Mouse (Mus musculus) adrenal gland, adult (tissue): ENCODE results near the gene Cnih3.

ENCODE experiments used
- DNase-seq, 2 experiments: peaks; one replicate each; pipeline ENCODE4 v3.0.0; 2022 to 2023; ENCODE audit warnings: low spot score in 1 of 2; ENCODE audit not compliant: inconsistent age in 2 of 2

Cnih3 gene

DNA sequence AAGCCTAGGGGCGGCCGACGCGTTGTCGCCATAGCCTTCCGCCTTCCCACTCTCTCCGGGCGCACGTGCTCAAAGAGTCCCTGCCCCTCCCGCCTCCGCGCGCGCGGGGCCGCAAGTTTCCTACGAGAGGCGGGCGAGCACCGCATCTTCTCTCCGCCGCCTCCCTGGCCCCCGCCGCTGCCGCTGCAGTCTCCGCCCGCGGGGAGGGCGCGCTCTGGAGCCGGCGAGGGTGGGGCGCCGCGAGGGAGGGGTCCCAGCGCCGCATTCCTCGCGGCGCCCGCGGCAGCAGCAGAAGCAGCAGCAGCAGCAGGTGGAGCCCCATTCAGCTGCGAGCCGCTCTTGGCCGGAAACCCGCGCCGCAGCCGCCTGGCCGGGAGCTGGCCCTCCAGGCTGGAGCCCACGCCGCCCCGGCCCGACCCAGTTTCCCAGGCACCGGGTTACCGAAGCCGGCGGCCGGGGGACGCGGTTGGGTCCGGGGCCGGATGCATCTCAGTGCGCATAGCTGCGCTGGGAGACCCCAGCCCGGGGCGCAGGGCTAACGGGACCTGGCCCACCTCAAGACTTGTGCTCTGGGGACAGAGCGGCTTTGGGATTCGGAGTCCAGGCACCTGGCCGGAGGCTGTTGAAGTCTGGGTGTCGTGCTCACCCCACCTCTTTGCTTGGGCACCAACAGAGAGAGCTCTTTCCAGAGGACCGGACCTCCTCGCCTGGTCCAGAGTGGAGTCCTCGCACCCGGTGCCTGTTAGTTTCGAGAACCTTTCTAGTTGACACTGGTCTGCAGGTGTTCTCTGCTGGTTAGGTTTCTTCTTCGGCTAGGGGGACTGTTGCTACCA lies at the start of gene Cnih3:
TSS of gene Cnih3 (plus strand) at position 262 of the 833 bp plus-strand sequence.
- DNase-seq: peak; percentile 17 to 67

GRCm38 (mm10) chr1:181307981-181308380 lies 44.4 kb upstream of the Cnih3 start:
- peak; percentile 77 to 93 for DNase-seq

DNA sequence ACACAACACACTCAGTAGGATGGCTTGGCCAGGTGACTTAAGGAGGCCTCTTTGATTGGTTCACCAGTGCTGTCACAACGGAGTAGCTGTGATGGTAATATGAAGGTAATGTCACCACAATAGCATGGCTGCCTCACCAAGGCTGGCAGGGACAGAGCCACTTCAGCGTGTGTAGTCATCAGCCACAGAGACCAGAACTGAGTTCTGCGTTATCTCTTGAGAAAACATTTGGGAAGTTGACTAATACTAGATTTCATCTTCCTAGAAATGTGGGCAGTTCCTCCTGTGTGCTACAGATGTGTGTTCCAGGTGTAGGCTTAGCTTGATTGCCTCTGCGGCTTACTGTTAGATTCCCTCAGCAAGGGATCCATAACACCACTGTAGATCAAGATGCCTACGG lies 41.7 kb upstream of the Cnih3 start:
- peak in 1 of 2 experiments; percentile 44 for DNase-seq

DNA sequence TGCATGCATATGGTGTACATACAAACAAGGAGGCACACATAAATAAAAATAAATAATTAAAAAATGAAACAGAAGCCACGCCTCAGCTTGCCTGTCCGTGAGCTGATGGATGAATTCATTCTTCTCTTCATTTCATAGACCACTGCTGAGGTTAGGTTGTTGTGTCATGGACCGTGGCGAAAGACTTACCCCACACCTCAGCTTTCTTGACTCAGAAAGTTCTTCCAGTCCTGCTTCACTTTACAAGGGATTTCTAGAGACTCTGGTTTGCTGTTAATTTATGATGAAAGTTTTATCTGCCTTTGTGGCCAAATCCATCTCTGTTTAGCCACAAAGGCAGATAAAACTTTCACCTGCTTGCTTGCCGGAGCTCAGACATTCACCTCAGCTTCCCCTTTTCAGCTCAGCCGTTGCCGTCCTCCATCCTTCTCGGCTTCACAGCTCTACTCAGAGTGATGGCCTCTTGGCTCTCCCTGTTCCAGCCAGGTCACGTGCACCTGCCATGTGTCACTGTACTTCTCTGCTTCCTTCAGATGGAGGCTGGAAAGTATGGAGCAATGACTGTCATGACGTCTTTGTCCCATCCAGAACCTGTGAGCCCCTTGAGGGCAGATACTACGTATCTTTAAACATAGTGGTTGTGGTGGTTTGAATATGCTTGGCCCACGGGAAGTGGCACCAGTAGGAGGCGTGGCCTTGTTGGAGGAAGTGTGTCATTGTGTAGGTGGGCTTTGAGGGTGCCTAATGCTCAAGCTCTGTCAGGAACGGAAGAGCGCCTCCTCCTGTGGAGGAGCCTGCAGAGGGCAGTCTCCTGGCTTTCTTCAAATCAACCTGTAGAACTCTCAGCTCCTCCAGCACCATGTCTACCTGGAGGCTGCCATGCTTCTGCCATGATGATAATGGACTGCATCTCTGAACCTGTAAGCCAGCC lies 40.0 kb upstream of the Cnih3 start:
- no peak for DNase-seq

DNA sequence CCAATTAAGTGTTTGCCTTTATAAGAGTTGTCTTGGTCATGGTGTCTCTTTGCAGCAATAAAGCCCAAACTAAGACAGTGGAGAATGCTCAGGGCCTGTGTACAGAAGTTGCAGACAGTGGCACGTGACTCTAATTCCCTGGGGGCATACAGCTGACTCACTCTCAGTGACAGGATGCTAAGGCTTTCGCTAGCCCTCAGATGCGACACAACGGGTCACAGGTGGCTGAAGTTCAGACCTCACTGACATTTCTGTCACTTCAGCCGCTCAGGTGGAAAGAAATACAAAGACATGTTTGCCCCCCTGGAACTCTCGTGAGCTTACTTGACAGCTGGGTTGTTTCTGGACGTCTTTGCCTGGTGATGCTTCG lies 39.4 kb upstream of the Cnih3 start:
- no peak for DNase-seq

DNA sequence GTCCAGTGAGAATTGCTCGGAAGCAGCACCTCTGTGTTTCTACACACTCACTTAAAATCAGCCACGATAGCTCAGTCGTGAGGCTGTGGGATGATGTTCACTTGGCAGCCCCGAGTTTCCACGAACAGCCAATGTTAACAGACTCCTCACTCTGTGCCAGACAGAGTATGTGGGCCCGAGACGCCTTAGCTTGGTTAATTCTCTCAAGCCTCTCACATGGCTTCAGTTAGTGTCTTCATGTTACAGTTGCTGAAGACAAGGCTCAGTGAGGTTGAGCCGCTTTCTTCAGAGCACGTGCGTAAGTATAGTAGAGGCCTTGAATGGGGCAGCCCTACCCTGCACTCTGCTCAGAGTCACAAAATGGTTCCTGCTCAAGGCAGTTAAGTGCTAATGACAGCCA lies 38.1 kb upstream of the Cnih3 start:
- DNase-seq: no peak

GRCm38 (mm10) chr1:181315350-181315749 lies 37.1 kb upstream of the Cnih3 start:
- DNase-seq: no peak

- DNase-seq: peak in 1 of 2 experiments; percentile 56
Measured at GRCm38 (mm10) chr1:181316571-181316970, 35.9 kb upstream of the Cnih3 start.

- no peak for DNase-seq
Measured at GRCm38 (mm10) chr1:181319466-181319865, 33.0 kb upstream of the Cnih3 start.

GRCm38 (mm10) chr1:181321149-181321548 lies 31.3 kb upstream of the Cnih3 start:
- DNase-seq: no peak

- DNase-seq: no peak
Measured at GRCm38 (mm10) chr1:181323134-181323533, 29.3 kb upstream of the Cnih3 start.

DNA sequence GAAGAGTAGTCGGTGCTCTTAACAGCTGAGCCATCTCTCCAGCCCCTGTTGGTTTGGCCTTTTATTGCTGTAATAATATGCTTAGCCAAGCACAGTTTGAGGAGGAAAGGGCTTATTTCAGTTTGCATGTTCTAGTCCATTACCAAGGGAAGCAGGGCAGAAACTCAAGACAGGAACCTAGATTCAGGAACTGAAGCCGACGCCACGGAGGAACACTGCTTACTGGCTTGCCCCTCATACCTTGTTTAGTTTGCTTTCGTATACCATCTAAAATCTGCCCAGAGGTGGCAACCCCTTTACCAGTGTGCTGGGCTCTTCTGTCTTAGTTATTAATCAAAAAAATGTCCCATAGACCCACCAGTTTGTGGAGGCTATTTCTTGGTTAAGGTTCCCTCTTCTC lies 25.3 kb upstream of the Cnih3 start:
- no peak for DNase-seq

- no peak for DNase-seq
Measured at GRCm38 (mm10) chr1:181327636-181328420, 24.6 kb upstream of the Cnih3 start.

- DNase-seq: no peak
Measured at GRCm38 (mm10) chr1:181329110-181329509, 23.3 kb upstream of the Cnih3 start.

- no peak for DNase-seq
Measured at GRCm38 (mm10) chr1:181332597-181332996, 19.8 kb upstream of the Cnih3 start.

DNA sequence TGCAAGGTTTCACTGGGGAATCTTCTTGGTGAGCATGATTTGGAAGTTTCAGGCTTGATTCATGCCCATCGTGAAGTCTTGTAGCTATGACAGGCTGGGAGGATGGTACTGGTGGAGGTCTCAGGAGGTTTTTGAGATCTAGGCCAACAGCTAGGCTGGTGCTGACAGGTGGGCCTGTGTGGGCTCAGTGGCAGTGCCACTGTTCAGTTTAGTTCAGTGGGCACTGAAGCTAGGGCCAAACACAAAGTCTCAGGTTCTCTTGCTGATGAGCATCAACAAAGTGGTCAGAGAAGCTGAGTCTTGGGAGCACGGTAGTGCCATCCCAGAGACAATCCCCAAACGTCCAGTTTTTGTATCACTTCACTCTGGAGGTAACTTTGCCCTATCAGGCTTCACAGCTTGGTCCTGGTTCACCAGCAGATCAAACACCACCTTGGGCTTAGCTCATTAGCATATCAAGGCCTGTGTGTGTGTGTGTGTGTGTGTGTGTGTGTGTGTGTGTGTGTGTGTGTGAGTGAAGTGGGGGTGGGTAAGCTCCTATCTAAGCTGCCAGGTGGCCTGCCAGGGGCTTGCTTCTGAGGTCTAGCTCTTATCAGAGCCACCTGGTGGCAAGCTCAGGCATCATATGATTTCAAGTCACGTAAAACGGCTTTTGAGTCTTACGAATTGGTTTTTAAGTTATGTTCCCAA lies 18.0 kb upstream of the Cnih3 start:
- no peak for DNase-seq

DNA sequence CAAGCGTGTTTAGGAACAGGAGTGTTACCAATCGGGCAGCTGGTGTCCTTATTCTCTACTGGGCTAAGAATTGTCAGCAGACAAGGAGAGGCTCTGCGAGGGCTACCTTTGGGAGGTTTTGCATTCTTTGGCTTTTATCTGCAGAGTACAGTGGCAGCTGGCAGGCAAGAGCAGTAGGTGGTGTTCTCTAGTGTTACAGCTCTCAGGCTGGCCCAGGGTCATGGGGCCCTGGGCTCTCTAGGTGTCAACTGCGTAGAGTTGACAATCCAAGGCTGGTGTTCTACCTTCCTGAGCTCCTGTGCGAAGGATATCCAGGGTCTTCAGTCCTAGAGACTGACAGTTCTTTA lies 17.4 kb upstream of the Cnih3 start:
- DNase-seq: no peak

DNA sequence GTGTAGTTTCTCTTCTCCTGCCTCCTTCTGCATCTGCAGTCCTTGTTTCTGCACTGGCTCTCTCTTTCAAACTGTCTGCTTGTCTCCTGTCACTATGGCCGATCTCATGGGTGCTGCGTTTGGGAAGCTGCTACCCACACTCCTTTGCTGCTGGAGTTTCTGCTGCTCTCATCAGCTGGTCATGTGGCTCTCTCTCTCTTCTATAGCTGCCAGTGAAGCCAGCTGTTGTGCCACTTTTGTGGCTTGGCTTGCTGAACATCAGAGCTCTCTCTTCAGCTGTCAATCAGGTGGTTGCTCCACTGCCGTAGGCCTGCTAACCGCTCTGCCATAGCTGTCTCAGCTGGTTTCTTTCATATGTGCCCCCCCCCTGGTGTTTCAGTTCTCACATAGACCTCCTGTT lies 17.0 kb upstream of the Cnih3 start:
- DNase-seq: no peak

- no peak for DNase-seq
Measured at GRCm38 (mm10) chr1:181336857-181337256, 15.6 kb upstream of the Cnih3 start.

- DNase-seq: no peak
Measured at GRCm38 (mm10) chr1:181339106-181339505, 13.3 kb upstream of the Cnih3 start.

- peak in 1 of 2 experiments; percentile 49 for DNase-seq
Measured at GRCm38 (mm10) chr1:181345547-181345946, 6.9 kb upstream of the Cnih3 start.
